In the genomic region with DNA sequence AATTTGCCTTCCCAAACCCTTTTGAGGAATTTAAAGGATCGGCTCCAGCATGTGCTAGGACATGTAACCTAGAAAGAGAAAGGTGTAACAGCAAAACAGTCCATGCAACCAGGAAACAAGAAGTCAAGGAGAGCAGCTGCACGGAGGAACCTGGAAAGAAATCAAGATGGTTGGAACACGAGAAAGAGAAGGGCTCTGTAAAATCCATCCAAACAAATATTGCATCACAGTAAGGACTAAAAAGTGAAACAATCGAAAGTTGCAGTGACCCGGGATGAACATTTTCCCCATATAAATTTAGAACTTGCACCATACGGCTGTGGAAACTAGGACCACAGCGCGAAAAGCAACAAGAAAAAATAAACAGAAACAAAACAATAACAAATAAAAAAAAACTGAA, we compare ENCODE assay signal across 13 mouse cellular contexts.
DNase-seq lines count a peak whose midpoint lies in the region; ATAC-seq and TF ChIP-seq lines count a peak whose summit lies in the region.
"Had no signal": no experiment of that assay in that cellular context is flagged by ENCODE, and none has a peak within 500 bp of the region (broad histone marks: within the 10 kb centered on the region; RNA-seq: fewer than 3 reads in every experiment).

No protein-coding gene starts in this region.

- H3K36me3 ChIP-seq in heart, adult 2 months (ENCODE audit: control insufficient read depth, insufficient read depth, low read length), result no peaks in the 10 kb centered on the region
- H3K36me3 ChIP-seq in heart, embryonic 10.5 days, result no peaks in the 10 kb centered on the region
- H3K36me3 ChIP-seq in liver, adult 2 months (ENCODE audit: control insufficient read depth, insufficient read depth, low read length), result no peaks in the 10 kb centered on the region
- H3K36me3 ChIP-seq in liver, embryonic 16.5 days (ENCODE audit: control insufficient read depth, insufficient read depth), result no peaks in the 10 kb centered on the region
- H3K36me3 ChIP-seq: hindbrain, embryonic 12.5 days had no signal

- TF ChIP-seq CTCF in heart, adult 2 months (IDR thresholded peaks at IDR 0.05), result no peak
- no peak for TF ChIP-seq CTCF in liver, adult 2 months (IDR thresholded peaks at IDR 0.05; ENCODE audit: low read depth, low read length)

- H3K79me2 ChIP-seq in heart, adult 2 months (replicated peaks; ENCODE audit: control insufficient read depth, insufficient read depth, low read length), result no peaks in the 10 kb centered on the region
- H3K79me2 ChIP-seq in liver, adult 2 months (ENCODE audit: control insufficient read depth, insufficient read depth, low read length), result no peaks in the 10 kb centered on the region

- peak overlapping the region; percentile 1; the same call in 1 of the 2 replicates for H3K4me3 ChIP-seq in heart, adult 2 months
- H3K4me3 ChIP-seq in heart, embryonic 10.5 days, result no peak overlapping the region
- no peak overlapping the region for H3K4me3 ChIP-seq in liver, adult 2 months (ENCODE audit: insufficient read depth, low read depth, low read length)
- no peak overlapping the region for H3K4me3 ChIP-seq in liver, embryonic 16.5 days (ENCODE audit: low read depth, low read length)
- H3K4me3 ChIP-seq: forebrain, embryonic 13.5 days; hindbrain, embryonic 12.5 days had no signal

- intact Hi-C loops in heart, adult 2 months (cut with DNase I), result no loop called here

- H3K9ac ChIP-seq in heart, adult 2 months (ENCODE audit: low read depth, low read length), result no peak overlapping the region
- no peak overlapping the region for H3K9ac ChIP-seq in liver, adult 2 months (ENCODE audit: low read depth, low read length)
- H3K9ac ChIP-seq in liver, embryonic 16.5 days (ENCODE audit: low read depth, low read length), result no peak overlapping the region
- H3K9ac ChIP-seq: forebrain, embryonic 13.5 days; hindbrain, embryonic 12.5 days had no signal

- no peaks in the 10 kb centered on the region for H3K27me3 ChIP-seq in heart, adult 2 months (ENCODE audit: control insufficient read depth, insufficient read depth, low read length)
- peaks cover 48% of the 10 kb centered on the region; the same call in 1 of the 2 replicates for H3K27me3 ChIP-seq in heart, embryonic 10.5 days (ENCODE audit: insufficient read depth, poor library complexity, severe bottlenecking)
- H3K27me3 ChIP-seq in liver, adult 2 months (ENCODE audit: control insufficient read depth, insufficient read depth, low read length), result no peaks in the 10 kb centered on the region
- no peaks in the 10 kb centered on the region; the same call in 1 of the 2 replicates for H3K27me3 ChIP-seq in liver, embryonic 16.5 days (ENCODE audit: control insufficient read depth, insufficient read depth, low read depth, low read length)

- peak overlapping the region; percentile 42 for H3K4me2 ChIP-seq in liver, embryonic 16.5 days (ENCODE audit: low read depth, low read length)
- H3K4me2 ChIP-seq: forebrain, embryonic 13.5 days; hindbrain, embryonic 12.5 days had no signal

- ATAC-seq in liver, embryonic 16.5 days (ENCODE audit: low read depth), result no peak
- no peak for ATAC-seq in CD4-positive, CD25-positive, alpha-beta regulatory T cell, adult 4 months
- ATAC-seq: forebrain, embryonic 13.5 days had no signal

- TF ChIP-seq EP300 in heart, adult 2 months (IDR thresholded peaks at IDR 0.05; ENCODE audit: insufficient read depth, low read depth, low read length), result no peak

- DNase-seq in heart, adult 2 months, result no peak
- no peak for DNase-seq in heart, embryonic 10.5 days (ENCODE audit: low spot score)
- peak; percentile 51 for DNase-seq in liver, adult 2 months (ENCODE audit: extremely low read depth, low read depth, low spot score)
- DNase-seq in liver (no peak), NIH3T3 (ENCODE audit: low read depth) (peak; percentile 35)
- no peak for DNase-seq in T-cell, adult 2 months (ENCODE audit: low spot score)
- DNase-seq: cerebellum, adult 9-11 months; kidney, adult 18-20 months; thymus, postnatal 25 days had no signal

- H3K27ac ChIP-seq in heart, adult 2 months, result peak overlapping the region; percentile 31; the same call in 1 of the 2 replicates
- no peak overlapping the region for H3K27ac ChIP-seq in heart, embryonic 10.5 days
- no peak overlapping the region for H3K27ac ChIP-seq in liver, adult 2 months (replicated peaks; ENCODE audit: insufficient read depth, low read depth, low read length)
- H3K27ac ChIP-seq in liver, embryonic 16.5 days (ENCODE audit: low read length), result no peak overlapping the region
- H3K27ac ChIP-seq: forebrain, embryonic 13.5 days; hindbrain, embryonic 12.5 days had no signal

- no peaks in the 10 kb centered on the region for H3K9me3 ChIP-seq in heart, embryonic 10.5 days
- H3K9me3 ChIP-seq in liver, embryonic 16.5 days (replicated peaks; ENCODE audit: control insufficient read depth, low read length), result no peaks in the 10 kb centered on the region
- H3K9me3 ChIP-seq: forebrain, embryonic 13.5 days; hindbrain, embryonic 12.5 days had no signal

- TF ChIP-seq POLR2A in heart, adult 2 months (IDR thresholded peaks at IDR 0.05; ENCODE audit: insufficient read depth, low read depth, low read length), result no peak
- no peak for TF ChIP-seq POLR2A in liver, adult 2 months (IDR thresholded peaks at IDR 0.05; ENCODE audit: extremely low read depth, insufficient read depth, low read length)

- peaks cover 3% of the 10 kb centered on the region; the same call in 1 of the 2 replicates for H3K4me1 ChIP-seq in heart, adult 2 months (ENCODE audit: control insufficient read depth, insufficient read depth, low read length)
- H3K4me1 ChIP-seq in heart, embryonic 10.5 days, result no peaks in the 10 kb centered on the region
- H3K4me1 ChIP-seq in liver, adult 2 months (ENCODE audit: control insufficient read depth, insufficient read depth, low read length), result peaks cover 4% of the 10 kb centered on the region; the same call in 1 of the 2 replicates
- H3K4me1 ChIP-seq in liver, embryonic 16.5 days (ENCODE audit: control insufficient read depth, low read depth, low read length), result no peaks in the 10 kb centered on the region
- H3K4me1 ChIP-seq: forebrain, embryonic 13.5 days; hindbrain, embryonic 12.5 days had no signal

- WGBS in heart, adult 2 months, result 43% methylated on average over 8 of the region's 8 CpGs
- WGBS in heart, embryonic 10.5 days, result 73% methylated on average over 8 of the region's 8 CpGs
- WGBS in liver, adult 2 months, result under 1% methylated on average over 8 of the region's 8 CpGs
- WGBS in liver, embryonic 16.5 days (ENCODE audit: insufficient replicate concordance), result 43% methylated on average over 8 of the region's 8 CpGs

Comparison
In these comparisons a context has a peak if more than half of its experiments do, and no peak if none do; other contexts are left out.
1. DNase-seq: peak in liver, adult 2 months (single experiment) and NIH3T3 (single experiment); none in heart, adult 2 months (0 of 2), heart, embryonic 10.5 days (single experiment), liver (single experiment) and T-cell, adult 2 months (single experiment).